Mouse (Mus musculus) midbrain, embryonic 15.5 days (tissue): ENCODE measurements around the gene Ttc13. TPM values are rescaled to one million over a fixed set of nuclear protein-coding genes. Genes with fewer than 3 reads are reported as not detected.

Experiments
- polyA plus RNA-seq: library from polyadenylated mRNA; unstranded; fragments of >200 nt; fragmentation: Nextera tagmentation; extraction: Ambion mirVana; gene quantifications from 2 replicates; pipeline ENCODE4 v1.2.1, GENCODE M21; 2015

Gene Ttc13
- polyA plus RNA-seq, 1 experiment from 2014 or later = 70.2 TPM

Other genes with a start within 250 kb of the Ttc13 start
- 35.4 and 38.1 TPM in 2 replicates for gene Cog2, start 201.2 kb downstream of the Ttc13 start, polyA plus RNA-seq
- 0.62 and 0.96 TPM in 2 replicates for gene Agt, start 152.3 kb downstream of the Ttc13 start, polyA plus RNA-seq
- gene Capn9, start 145.9 kb downstream of the Ttc13 start, polyA plus RNA-seq = 0.14 TPM in 1 of 2 replicates, not detected in the other
- gene 2310022B05Rik, start 58.6 kb downstream of the Ttc13 start, polyA plus RNA-seq = 21.8 and 23.6 TPM in 2 replicates
- gene Arv1, start 156 bp upstream of the Ttc13 start, polyA plus RNA-seq = 32.7 and 37.6 TPM in 2 replicates
- gene Fam89a, start 29.8 kb upstream of the Ttc13 start, polyA plus RNA-seq = 0.17 and 0.37 TPM in 2 replicates
- 29.2 and 30.8 TPM in 2 replicates for gene Trim67, start 71.1 kb upstream of the Ttc13 start, polyA plus RNA-seq
- 77.5 and 83.9 TPM in 2 replicates for gene Gnpat, start 141.1 kb upstream of the Ttc13 start, polyA plus RNA-seq
- 27.4 and 28.3 TPM in 2 replicates for gene 2810004N23Rik, start 141.1 kb upstream of the Ttc13 start, polyA plus RNA-seq
- 15.5 and 16.3 TPM in 2 replicates for gene Exoc8, start 175.7 kb upstream of the Ttc13 start, polyA plus RNA-seq
- 10.4 and 10.7 TPM in 2 replicates for gene Sprtn, start 175.9 kb upstream of the Ttc13 start, polyA plus RNA-seq
- 17.8 and 18.1 TPM in 2 replicates for gene Egln1, start 227.3 kb upstream of the Ttc13 start, polyA plus RNA-seq